Mouse (Mus musculus): ENCODE measurements around the gene Vwa8.

DNA sequence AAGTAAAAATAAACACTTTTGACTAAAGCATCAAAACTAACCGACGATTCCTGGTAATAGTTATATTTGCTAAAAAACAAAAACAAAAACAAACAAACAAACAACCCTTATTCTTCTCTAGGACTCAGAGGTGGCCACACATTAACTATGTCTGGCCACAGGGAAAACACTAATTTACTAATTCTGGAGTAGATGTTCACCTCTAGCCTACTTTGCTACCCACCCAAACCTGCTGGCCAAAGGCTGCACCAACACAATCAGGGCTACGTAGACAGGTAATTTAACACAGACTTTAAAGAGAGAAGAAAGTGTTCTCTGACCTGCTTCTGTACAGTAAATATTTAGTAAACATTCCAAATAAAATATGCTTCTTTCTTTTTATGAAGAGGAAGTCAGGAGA is 31.2 kb upstream of the Vwa8 start:
- TF ChIP-seq TAL1 (conservative IDR thresholded peaks at IDR 0.05; ENCODE audit: low read depth, low read length) = no peak
- no peak for TF ChIP-seq CTCF (IDR thresholded peaks at IDR 0.05; ENCODE audit: low read depth, low read length)
- no peak for TF ChIP-seq GATA1 (IDR thresholded peaks at IDR 0.05; ENCODE audit: borderline replicate concordance, low read length)
- no peak for TF ChIP-seq GATA2 (IDR thresholded peaks at IDR 0.05; ENCODE audit: borderline replicate concordance, low read depth, low read length)
